Mouse (Mus musculus) intestine, postnatal 0 days (tissue): ENCODE data around the gene Dok1. TPM values are rescaled to one million over a fixed set of nuclear protein-coding genes. Genes with fewer than 3 reads are reported as not detected.

Experiments used
- ATAC-seq: fragments of 200-750 bp; cut with Nextera tagmentation; 2 replicates; pipeline ENCODE4 v1.8.0; 2017; ENCODE audit warnings: mild to moderate bottlenecking, moderate TSS enrichment, moderate library complexity
- H3K27ac ChIP-seq: fragments of 300-500 bp; sonication (generic); 2 replicates; pipeline ENCODE4 v1.5.1; 2014; ENCODE audit warnings: mild to moderate bottlenecking, low read depth, low read length, moderate library complexity
- H3K27me3 ChIP-seq: fragments of 300-500 bp; sonication (generic); replicated peaks from 2 replicates; pipeline ENCODE4 v1.6.1; 2014; ENCODE audit warnings: low read length, mixed read lengths; ENCODE audit not compliant: control insufficient read depth, insufficient read depth
- H3K36me3 ChIP-seq: fragments of 300-500 bp; sonication (generic); 2 replicates; pipeline ENCODE4 v1.6.1; 2014; ENCODE audit warnings: mild to moderate bottlenecking, moderate library complexity; ENCODE audit not compliant: control insufficient read depth, insufficient read depth
- H3K4me1 ChIP-seq: fragments of 300-500 bp; sonication (generic); replicated peaks from 2 replicates; pipeline ENCODE4 v1.6.1; 2014; ENCODE audit warnings: antibody characterized with exemption, low read length, mixed read lengths; ENCODE audit not compliant: control insufficient read depth, insufficient read depth
- H3K4me2 ChIP-seq: fragments of 300-500 bp; sonication (generic); replicated peaks from 2 replicates; pipeline ENCODE4 v1.6.1; 2014; ENCODE audit warnings: low read depth, mild to moderate bottlenecking, moderate library complexity
- H3K4me3 ChIP-seq: fragments of 300-500 bp; sonication (generic); 2 replicates; pipeline ENCODE4 v1.5.1; 2014; ENCODE audit warnings: low read depth, low read length
- H3K9ac ChIP-seq: fragments of 300-500 bp; sonication (generic); 2 replicates; pipeline ENCODE4 v1.6.1; 2014; ENCODE audit warnings: mild to moderate bottlenecking, low read depth, low read length
- H3K9me3 ChIP-seq: fragments of 300-500 bp; sonication (generic); 2 replicates; pipeline ENCODE4 v1.6.1; 2016; ENCODE audit warnings: mixed run types; ENCODE audit not compliant: control insufficient read depth
- CTCF ChIP-seq: sonication (generic); IDR thresholded peaks from 2 replicates; pipeline ENCODE4 v1.5.1; 2016; ENCODE audit warnings: low read depth, mild to moderate bottlenecking, control low read depth, antibody characterized with exemption, moderate library complexity
- WGBS: fragments of 180-500 bp; shearing (Covaris S2); extraction: QIAGEN DNeasy Blood & Tissue Kit; methylation state at CpG from one replicate; pipeline ENCODE4 v1.1.7; 2014; 5-methylcytosine and 5-hydroxymethylcytosine counted together
- polyA plus RNA-seq: library from polyadenylated mRNA; unstranded; fragments of >200 nt; fragmentation: Nextera tagmentation; extraction: Ambion mirVana; gene quantifications from 2 replicates; pipeline ENCODE4 v1.2.1, GENCODE M21; 2015

The Dok1 gene
- polyA plus RNA-seq, 1 experiment from 2014 or later = 7.7 TPM

GRCm38 (mm10) chr6:83014482-83015466 lies 18.5 kb downstream of the Dok1 start:
- H3K27me3 ChIP-seq = 0 out of 2 replicates have a peak, but pooled peaks cover 8% of the 10 kb centered on the region
- H3K4me3 ChIP-seq = no peak overlapping the region
- no peak for TF ChIP-seq CTCF
- 55% methylated on average over 12 of the region's 12 CpGs for WGBS
- no peak overlapping the region for H3K27ac ChIP-seq
- H3K9me3 ChIP-seq = no peaks in the 10 kb centered on the region
- H3K4me2 ChIP-seq = no peak overlapping the region
- ATAC-seq = no peak
- no peaks in the 10 kb centered on the region for H3K4me1 ChIP-seq
- H3K36me3 ChIP-seq = no peaks in the 10 kb centered on the region
- H3K9ac ChIP-seq = no peak overlapping the region

DNA sequence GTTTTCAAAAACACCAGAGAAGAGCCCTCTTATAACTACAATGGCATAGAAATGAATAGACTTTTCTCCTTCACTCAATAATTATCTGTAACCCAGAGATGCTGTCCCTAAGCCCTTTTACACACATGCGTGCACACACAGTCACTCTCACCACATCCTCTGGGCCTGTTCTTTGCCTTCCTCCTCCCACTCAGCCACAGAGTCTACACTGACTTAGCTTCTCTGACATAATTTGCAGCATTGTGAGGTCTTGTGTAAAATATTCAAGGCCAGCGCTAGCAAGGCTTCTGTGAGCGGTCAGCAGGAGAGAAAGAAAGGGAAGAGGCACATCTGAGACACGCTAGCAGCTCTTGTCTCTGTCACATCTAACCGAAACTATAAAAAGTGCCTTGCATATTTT lies 19.8 kb downstream of the Dok1 start:
- 82% methylated on average over 5 of the region's 5 CpGs for WGBS
- H3K9ac ChIP-seq = no peak overlapping the region
- TF ChIP-seq CTCF = no peak
- no peaks in the 10 kb centered on the region for H3K9me3 ChIP-seq
- ATAC-seq = no peak
- no peak overlapping the region for H3K4me3 ChIP-seq
- H3K4me2 ChIP-seq = no peak overlapping the region
- H3K27me3 ChIP-seq = 0 out of 2 replicates have a peak, but pooled peaks cover 8% of the 10 kb centered on the region
- no peak overlapping the region for H3K27ac ChIP-seq
- H3K36me3 ChIP-seq = no peaks in the 10 kb centered on the region
- no peaks in the 10 kb centered on the region for H3K4me1 ChIP-seq

DNA sequence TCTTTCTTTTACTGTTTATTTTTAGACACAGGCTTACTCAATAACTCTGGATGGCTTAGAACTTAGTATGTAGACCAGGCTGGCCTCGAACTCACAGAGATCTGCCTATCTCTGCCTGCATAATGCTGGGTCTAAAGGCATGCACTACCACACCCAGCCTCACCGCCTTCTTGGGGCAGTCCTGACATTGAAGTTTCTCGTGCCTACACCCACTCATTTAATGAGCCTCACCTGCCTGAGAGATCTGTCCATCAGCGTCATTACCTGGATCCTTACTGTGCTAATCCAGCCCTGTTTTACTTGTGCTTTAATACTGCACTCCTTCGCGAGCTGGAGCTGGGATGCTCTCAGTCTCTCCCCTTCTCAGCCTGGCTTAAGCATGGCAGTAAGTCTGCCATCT lies 21.5 kb downstream of the Dok1 start:
- H3K4me1 ChIP-seq = no peaks in the 10 kb centered on the region
- H3K4me2 ChIP-seq = no peak overlapping the region
- no peaks in the 10 kb centered on the region for H3K36me3 ChIP-seq
- TF ChIP-seq CTCF = no peak
- H3K9ac ChIP-seq = no peak overlapping the region
- H3K27ac ChIP-seq = no peak overlapping the region
- H3K9me3 ChIP-seq = no peaks in the 10 kb centered on the region
- no peak overlapping the region for H3K4me3 ChIP-seq
- 60% methylated on average over 6 of the region's 6 CpGs for WGBS
- 0 out of 2 replicates have a peak, but pooled peaks cover 8% of the 10 kb centered on the region for H3K27me3 ChIP-seq
- ATAC-seq = no peak

- H3K4me1 ChIP-seq = no peaks in the 10 kb centered on the region
- H3K4me2 ChIP-seq = no peak overlapping the region
- H3K4me3 ChIP-seq = no peak overlapping the region
- no peak overlapping the region for H3K9ac ChIP-seq
- TF ChIP-seq CTCF = no peak
- no peak overlapping the region for H3K27ac ChIP-seq
- 82% methylated on average over 7 of the region's 7 CpGs for WGBS
- H3K9me3 ChIP-seq = no peaks in the 10 kb centered on the region
- H3K36me3 ChIP-seq = no peaks in the 10 kb centered on the region
- no peak for ATAC-seq
- 0 out of 2 replicates have a peak, but pooled peaks cover 8% of the 10 kb centered on the region for H3K27me3 ChIP-seq
Measured at GRCm38 (mm10) chr6:83011255-83011654, 22.0 kb downstream of the Dok1 start.

- H3K27me3 ChIP-seq = 0 out of 2 replicates have a peak, but pooled peaks cover 8% of the 10 kb centered on the region
- H3K27ac ChIP-seq = no peak overlapping the region
Measured at GRCm38 (mm10) chr6:83010010-83010409, 23.3 kb downstream of the Dok1 start.

GRCm38 (mm10) chr6:83008659-83009058 lies 24.6 kb downstream of the Dok1 start:
- H3K4me3 ChIP-seq = no peak overlapping the region
- H3K4me2 ChIP-seq = no peak overlapping the region
- H3K27ac ChIP-seq = no peak overlapping the region
- H3K4me1 ChIP-seq = 0 out of 2 replicates have a peak, but pooled peaks cover 3% of the 10 kb centered on the region
- no peaks in the 10 kb centered on the region for H3K36me3 ChIP-seq
- H3K9ac ChIP-seq = no peak overlapping the region
- TF ChIP-seq CTCF = no peak
- H3K27me3 ChIP-seq = 0 out of 2 replicates have a peak, but pooled peaks cover 8% of the 10 kb centered on the region
- ATAC-seq = no peak
- no peaks in the 10 kb centered on the region for H3K9me3 ChIP-seq
- WGBS = 49% methylated on average over 3 of the region's 3 CpGs

More at GRCm38 (mm10) chr6:83010010-83010409, 23.3 kb downstream of the Dok1 start:
- H3K4me2 ChIP-seq = no peak overlapping the region
- 0 out of 2 replicates have a peak, but pooled peaks cover under 1% of the 10 kb centered on the region for H3K4me1 ChIP-seq
- H3K36me3 ChIP-seq = no peaks in the 10 kb centered on the region
- H3K9me3 ChIP-seq = no peaks in the 10 kb centered on the region
- no peak for TF ChIP-seq CTCF
- H3K9ac ChIP-seq = no peak overlapping the region
- 51% methylated on average over 7 of the region's 7 CpGs for WGBS
- H3K4me3 ChIP-seq = no peak overlapping the region
- ATAC-seq = no peak
